Mouse (Mus musculus) intestine, embryonic 15.5 days (tissue): ENCODE measurements around the gene Moap1. TPM values are rescaled to one million over a fixed set of nuclear protein-coding genes. Genes with fewer than 3 reads are reported as not detected.
A peak's percentile ranks its signal among the peaks of the same experiment; 100 is the strongest.

Experiments
- ATAC-seq: fragments of 200-750 bp; cut with Nextera tagmentation; 2 replicates; pipeline ENCODE4 v1.8.0; 2017; ENCODE audit warnings: moderate TSS enrichment, moderate library complexity
- H3K27ac ChIP-seq: fragments of 300-500 bp; sonication (generic); 2 replicates; pipeline ENCODE4 v1.5.1; 2015; ENCODE audit warnings: mild to moderate bottlenecking, inconsistent platforms
- H3K27me3 ChIP-seq: fragments of 300-500 bp; sonication (generic); replicated peaks from 2 replicates; pipeline ENCODE4 v1.6.1; 2015; ENCODE audit warnings: inconsistent platforms
- H3K36me3 ChIP-seq: fragments of 300-500 bp; sonication (generic); 2 replicates; pipeline ENCODE4 v1.6.1; 2015; ENCODE audit warnings: inconsistent platforms
- H3K4me1 ChIP-seq: fragments of 300-500 bp; sonication (generic); replicated peaks from 2 replicates; pipeline ENCODE4 v1.6.1; 2015; ENCODE audit warnings: inconsistent platforms
- H3K4me2 ChIP-seq: fragments of 300-500 bp; sonication (generic); replicated peaks from 2 replicates; pipeline ENCODE4 v1.6.1; 2015; ENCODE audit warnings: mild to moderate bottlenecking, inconsistent platforms
- H3K4me3 ChIP-seq: fragments of 300-500 bp; sonication (generic); replicated peaks from 2 replicates; pipeline ENCODE4 v1.5.1; 2015; ENCODE audit warnings: inconsistent platforms
- H3K9ac ChIP-seq: fragments of 300-500 bp; sonication (generic); 2 replicates; pipeline ENCODE4 v1.6.1; 2015; ENCODE audit warnings: inconsistent platforms
- H3K9me3 ChIP-seq: fragments of 300-500 bp; sonication (generic); 2 replicates; pipeline ENCODE4 v1.6.1; 2016; ENCODE audit warnings: inconsistent platforms
- WGBS: fragments of 180-500 bp; shearing (Covaris S2); methylation state at CpG from one replicate; pipeline ENCODE4 v1.1.7; 2015; 5-methylcytosine and 5-hydroxymethylcytosine counted together
- polyA plus RNA-seq: library from polyadenylated mRNA; unstranded; fragments of >200 nt; fragmentation: Nextera tagmentation; extraction: Ambion mirVana; gene quantifications from 2 replicates; pipeline ENCODE4 v1.2.1, GENCODE M21; 2015

The Moap1 gene
- polyA plus RNA-seq, 1 experiment from 2014 or later, result 20.5 TPM

GRCm38 (mm10) chr12:102733381-102733780, 10.1 kb downstream of the Moap1 start:
- no peaks in the 10 kb centered on the region for H3K36me3 ChIP-seq
- 6% methylated on average over 5 of the region's 5 CpGs for WGBS
- no peak for ATAC-seq
- H3K4me3 ChIP-seq, result no peak overlapping the region
- H3K27me3 ChIP-seq, result no peaks in the 10 kb centered on the region
- no peak overlapping the region for H3K9ac ChIP-seq
- H3K27ac ChIP-seq, result no peak overlapping the region
- peaks cover 23% of the 10 kb centered on the region for H3K4me1 ChIP-seq
- no peaks in the 10 kb centered on the region for H3K9me3 ChIP-seq
- no peak overlapping the region for H3K4me2 ChIP-seq

- peak overlapping the region; percentile 93 for H3K27ac ChIP-seq
- H3K36me3 ChIP-seq, result no peaks in the 10 kb centered on the region
- no peaks in the 10 kb centered on the region for H3K9me3 ChIP-seq
- H3K4me2 ChIP-seq, result peak overlapping the region; percentile 53
- no peak overlapping the region; the same call in 1 of the 2 replicates for H3K4me3 ChIP-seq
- 19% methylated on average over 16 of the region's 16 CpGs for WGBS
- 0 out of 2 replicates have a peak overlapping the region, but pooled peaks have one; percentile 8 for H3K9ac ChIP-seq
- peak; percentile 91 for ATAC-seq
- H3K4me1 ChIP-seq, result peaks cover 25% of the 10 kb centered on the region
- no peaks in the 10 kb centered on the region for H3K27me3 ChIP-seq
Measured at GRCm38 (mm10) chr12:102730798-102731619, 12.5 kb downstream of the Moap1 start.

GRCm38 (mm10) chr12:102729855-102730797, 13.3 kb downstream of the Moap1 start:
- 32% methylated on average over 26 of the region's 26 CpGs for WGBS
- peak; percentile 95 for ATAC-seq
- Histone ChIP-seq H3K4me3 (no peak overlapping the region; the same call in 1 of the 2 replicates), H3K27me3 (no peaks in the 10 kb centered on the region), H3K9me3 (no peaks in the 10 kb centered on the region), H3K9ac (no peak overlapping the region), H3K27ac (peak overlapping the region; percentile 93), H3K4me2 (peak overlapping the region; percentile 53), H3K4me1 (peaks cover 30% of the 10 kb centered on the region), H3K36me3 (no peaks in the 10 kb centered on the region)

GRCm38 (mm10) chr12:102725761-102726175, 17.7 kb downstream of the Moap1 start:
- Histone ChIP-seq H3K36me3 (no peaks in the 10 kb centered on the region), H3K4me1 (peaks cover 20% of the 10 kb centered on the region), H3K4me2 (no peak overlapping the region), H3K27ac (no peak overlapping the region), H3K4me3 (no peak overlapping the region), H3K27me3 (no peaks in the 10 kb centered on the region), H3K9me3 (no peaks in the 10 kb centered on the region), H3K9ac (no peak overlapping the region)
- WGBS, result 55% methylated on average over 7 of the region's 7 CpGs
- ATAC-seq, result no peak; the same call in 1 of the 2 replicates

- WGBS, result 92% methylated on average over 6 of the region's 6 CpGs
- Histone ChIP-seq H3K36me3 (no peaks in the 10 kb centered on the region), H3K9me3 (no peaks in the 10 kb centered on the region), H3K27me3 (no peaks in the 10 kb centered on the region), H3K27ac (no peak overlapping the region), H3K4me1 (peaks cover 14% of the 10 kb centered on the region), H3K4me3 (no peak overlapping the region), H3K9ac (no peak overlapping the region), H3K4me2 (no peak overlapping the region)
- ATAC-seq, result no peak
Measured at GRCm38 (mm10) chr12:102725146-102725545, 18.3 kb downstream of the Moap1 start.

- H3K4me1 ChIP-seq, result peaks cover 7% of the 10 kb centered on the region; the same call in 1 of the 2 replicates
- no peak overlapping the region for H3K4me3 ChIP-seq
- H3K27ac ChIP-seq, result no peak overlapping the region
- 69% methylated on average over 6 of the region's 6 CpGs for WGBS
- no peak overlapping the region for H3K4me2 ChIP-seq
- no peaks in the 10 kb centered on the region for H3K36me3 ChIP-seq
- no peaks in the 10 kb centered on the region for H3K27me3 ChIP-seq
- no peak for ATAC-seq
- H3K9me3 ChIP-seq, result no peaks in the 10 kb centered on the region
- no peak overlapping the region for H3K9ac ChIP-seq
Measured at GRCm38 (mm10) chr12:102723861-102724260, 19.6 kb downstream of the Moap1 start.

- H3K27me3 ChIP-seq, result no peaks in the 10 kb centered on the region
- H3K9me3 ChIP-seq, result no peaks in the 10 kb centered on the region
- ATAC-seq, result no peak
- H3K9ac ChIP-seq, result no peak overlapping the region
- no peak overlapping the region for H3K27ac ChIP-seq
- H3K4me2 ChIP-seq, result no peak overlapping the region
- H3K4me1 ChIP-seq, result peaks cover 7% of the 10 kb centered on the region; the same call in 1 of the 2 replicates
- H3K36me3 ChIP-seq, result no peaks in the 10 kb centered on the region
- 66% methylated on average over 8 of the region's 8 CpGs for WGBS
- no peak overlapping the region for H3K4me3 ChIP-seq
Measured at GRCm38 (mm10) chr12:102722966-102723365, 20.5 kb downstream of the Moap1 start.

GRCm38 (mm10) chr12:102722451-102722850, 21.0 kb downstream of the Moap1 start:
- Histone ChIP-seq H3K4me1 (peaks cover 7% of the 10 kb centered on the region; the same call in 1 of the 2 replicates), H3K4me3 (no peak overlapping the region), H3K9me3 (no peaks in the 10 kb centered on the region), H3K36me3 (no peaks in the 10 kb centered on the region), H3K4me2 (no peak overlapping the region), H3K27ac (no peak overlapping the region), H3K9ac (no peak overlapping the region), H3K27me3 (no peaks in the 10 kb centered on the region)
- 62% methylated on average over 11 of the region's 11 CpGs for WGBS
- no peak for ATAC-seq

GRCm38 (mm10) chr12:102719552-102720315, 23.7 kb downstream of the Moap1 start:
- Histone ChIP-seq H3K27me3 (no peaks in the 10 kb centered on the region), H3K4me1 (no peaks in the 10 kb centered on the region), H3K9ac (no peak overlapping the region), H3K9me3 (no peaks in the 10 kb centered on the region), H3K36me3 (no peaks in the 10 kb centered on the region), H3K27ac (no peak overlapping the region), H3K4me2 (no peak overlapping the region), H3K4me3 (no peak overlapping the region)
- peak; percentile 73; the same call in 1 of the 2 replicates for ATAC-seq
- 22% methylated on average over 13 of the region's 13 CpGs for WGBS

GRCm38 (mm10) chr12:102714654-102715395, 28.6 kb downstream of the Moap1 start:
- Histone ChIP-seq H3K27ac (no peak overlapping the region), H3K4me3 (no peak overlapping the region), H3K36me3 (no peaks in the 10 kb centered on the region), H3K9ac (no peak overlapping the region), H3K27me3 (no peaks in the 10 kb centered on the region), H3K4me1 (0 out of 2 replicates have a peak, but pooled peaks cover 10% of the 10 kb centered on the region), H3K9me3 (no peaks in the 10 kb centered on the region), H3K4me2 (no peak overlapping the region)
- 80% methylated on average over 10 of the region's 10 CpGs for WGBS
- ATAC-seq, result no peak

GRCm38 (mm10) chr12:102714116-102714515, 29.3 kb downstream of the Moap1 start:
- H3K4me3 ChIP-seq, result no peak overlapping the region
- no peak overlapping the region for H3K27ac ChIP-seq
- no peak for ATAC-seq
- H3K4me2 ChIP-seq, result no peak overlapping the region
- 65% methylated on average over 2 of the region's 2 CpGs for WGBS
- no peaks in the 10 kb centered on the region for H3K27me3 ChIP-seq
- H3K4me1 ChIP-seq, result 0 out of 2 replicates have a peak, but pooled peaks cover 10% of the 10 kb centered on the region
- no peaks in the 10 kb centered on the region for H3K36me3 ChIP-seq
- no peaks in the 10 kb centered on the region for H3K9me3 ChIP-seq
- H3K9ac ChIP-seq, result no peak overlapping the region
